Mouse (Mus musculus) olfactory bulb, adult 2 months (tissue): ENCODE results near the gene Rnpepl1.

Source experiments
- CTCF ChIP-seq: fragments of 200-500 bp; IDR thresholded peaks from 2 replicates; pipeline ENCODE4 v1.5.1; 2012; ENCODE audit warnings: low read depth, mild to moderate bottlenecking, low read length, moderate library complexity; ENCODE audit not compliant: insufficient read depth
- POLR2A ChIP-seq: fragments of 200-500 bp; IDR thresholded peaks from 2 replicates; pipeline ENCODE4 v1.6.1; 2012; ENCODE audit warnings: mild to moderate bottlenecking, low read depth, low read length, moderate library complexity; ENCODE audit not compliant: insufficient read depth

- TF ChIP-seq POLR2A, result no peak
- no peak for TF ChIP-seq CTCF
Observed at GRCm38 (mm10) chr1:92950607-92951006, 40.0 kb downstream of the Rnpepl1 start, which contains the start of gene Gpr35.
